8 mouse cellular contexts compared by ENCODE assay signal in the genomic region with DNA sequence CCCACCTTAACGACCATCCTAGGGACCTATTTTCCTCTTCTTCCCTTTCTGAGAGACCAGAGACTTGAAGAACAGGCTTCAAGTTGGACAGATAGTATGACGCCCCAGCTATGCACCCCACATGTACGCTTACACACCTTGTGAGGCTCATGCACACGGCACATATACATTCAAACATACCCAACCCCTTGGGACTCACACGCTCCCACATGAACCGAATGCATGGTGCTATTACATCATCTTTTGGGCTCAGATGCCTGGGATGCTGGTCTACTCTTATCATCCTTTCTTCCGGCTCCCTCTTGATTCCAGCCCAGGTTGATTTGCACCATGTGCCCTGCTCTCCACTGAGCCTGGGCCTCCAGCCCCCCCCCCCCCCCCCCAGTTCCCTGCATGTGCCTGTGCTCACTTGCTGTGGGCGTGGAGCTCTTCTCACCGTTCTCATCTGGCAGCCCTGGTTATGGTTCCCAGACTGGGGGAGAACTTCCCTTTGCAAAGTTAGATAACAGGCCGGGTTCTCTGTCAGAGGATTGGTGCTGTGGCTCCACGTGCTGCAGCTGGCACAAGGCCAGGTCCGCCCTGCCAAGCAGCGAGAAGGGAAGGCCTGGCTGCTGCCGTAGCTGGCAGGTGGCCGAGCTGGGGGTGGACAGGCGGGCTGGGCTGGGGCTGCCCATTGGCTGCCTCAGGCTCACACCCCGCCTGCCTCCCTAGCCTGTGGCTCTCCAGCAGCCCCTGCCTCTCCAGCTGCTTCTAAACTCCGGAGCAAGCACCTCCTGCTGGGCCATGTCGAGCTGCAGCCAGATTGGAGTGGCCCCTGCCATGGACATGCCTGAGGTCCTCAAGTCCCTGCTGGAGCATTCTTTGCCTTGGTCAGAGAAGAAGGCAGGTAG. TPM values are rescaled to one million over a fixed set of nuclear protein-coding genes. Genes with fewer than 3 reads are reported as not detected.
DNase-seq lines count a peak whose midpoint lies in the region; ATAC-seq lines count a peak whose summit lies in the region.

Gene Tef (plus strand): TSS at position 421 of the 890 bp plus-strand sequence.

- peaks cover 28% of the 10 kb centered on the region for H3K4me1 ChIP-seq in hindbrain, embryonic 12.5 days

- H3K36me3 ChIP-seq in hindbrain, embryonic 12.5 days, result no peaks in the 10 kb centered on the region

- no peaks in the 10 kb centered on the region for H3K9me3 ChIP-seq in hindbrain, embryonic 12.5 days (replicated peaks)

- peak within 1 kb of the TSS; percentile 32; the same call in 1 of the 2 replicates for H3K9ac ChIP-seq in hindbrain, embryonic 12.5 days

- peak; percentile 100 for DNase-seq in NIH3T3 (ENCODE audit: low read depth)
- DNase-seq in cerebellum, postnatal 10 days, result peak; percentile 100
- peak; percentile 99 to 100 for DNase-seq in frontal cortex, postnatal 10 days (ENCODE audit: low spot score in 2 of 2)
- DNase-seq in layer of hippocampus, postnatal 14 days (ENCODE audit: low spot score in 2 of 2), result peak; percentile 100
- DNase-seq in lung, postnatal 14 days, result peak; percentile 100
- DNase-seq in retina, adult 2 months (ENCODE audit: low read depth, low spot score), result peak; percentile 81
- DNase-seq in thymus, postnatal 36 days, result peak; percentile 73 to 78

- peak; percentile 97 for ATAC-seq in hindbrain, embryonic 12.5 days (ENCODE audit: low FRiP score)

- H3K27me3 ChIP-seq in hindbrain, embryonic 12.5 days, result 0 out of 2 replicates have a peak, but pooled peaks cover 5% of the 10 kb centered on the region

- peak within 1 kb of the TSS; percentile 44 for H3K4me2 ChIP-seq in hindbrain, embryonic 12.5 days (replicated peaks)

- 28% methylated on average over 19 of the region's 19 CpGs for WGBS in hindbrain, embryonic 12.5 days

- H3K4me3 ChIP-seq in hindbrain, embryonic 12.5 days, result peak within 1 kb of the TSS; percentile 12

- peak within 1 kb of the TSS; percentile 13; the same call in 1 of the 2 replicates for H3K27ac ChIP-seq in hindbrain, embryonic 12.5 days

RNA-seq across cellular contexts. Expression of gene Tef, which starts in this region (rescaled TPM):
- polyA plus RNA-seq in hindbrain, embryonic 12.5 days (2016; fragmentation: Nextera tagmentation; extraction: Ambion mirVana), result 30.0 and 31.9 TPM in 2 replicates
- total RNA-seq in layer of hippocampus, postnatal 14 days (2021), result 100 to 1,000 TPM; 184 TPM

Comparison
In these comparisons a context has a peak if more than half of its experiments do, and no peak if none do; other contexts are left out.
1. Peak in every context shown above with its lines: DNase-seq, ATAC-seq, H3K4me3 ChIP-seq and H3K27ac ChIP-seq.